Mouse (Mus musculus) ovary, postnatal 14 days (tissue): ENCODE data around the gene Olfr127.
"Not testable (repeated sequence)": the region's sequence is repeated elsewhere in the genome, so short reads cannot be mapped to it uniquely, and the experiment has no call there.

ENCODE experiments used
- DNase-seq: peaks from one replicate; pipeline ENCODE4 v3.0.0; 2022; ENCODE audit warnings: low spot score

Gene Olfr127

GRCm38 (mm10) chr17:37900137-37900536 is at the start of gene Olfr127:
Gene Olfr127 (plus strand): TSS chr17:37900437.
- DNase-seq = no peak

- no peak for DNase-seq
Observed at GRCm38 (mm10) chr17:37863901-37864300, 36.3 kb upstream of the Olfr127 start.

GRCm38 (mm10) chr17:37869676-37870205 is 30.5 kb upstream of the Olfr127 start:
- DNase-seq = no peak

- DNase-seq = no peak
Observed at GRCm38 (mm10) chr17:37873830-37874229, 26.4 kb upstream of the Olfr127 start.

GRCm38 (mm10) chr17:37906821-37907220 is 6.6 kb downstream of the Olfr127 start:
- not testable (repeated sequence) for DNase-seq

GRCm38 (mm10) chr17:37920248-37920647 is 20.0 kb downstream of the Olfr127 start, which contains the start of gene Olfr128:
Gene Olfr128 (plus strand): TSS chr17:37920548.
- DNase-seq = no peak

GRCm38 (mm10) chr17:37952979-37953378 is 52.7 kb downstream of the Olfr127 start, which contains the start of gene Olfr761:
Gene Olfr761 (minus strand): TSS chr17:37953079.
- DNase-seq = no peak
